ENCODE assay signal across 22 mouse cellular contexts in genomic region chr9:116999186-116999585, GRCm38 (mm10).
DNase-seq lines count a peak whose midpoint lies in the region; ATAC-seq lines count a peak whose summit lies in the region.
"Had no signal": no experiment of that assay in that cellular context is flagged by ENCODE, and none has a peak within 500 bp of the region (broad histone marks: within the 10 kb centered on the region; RNA-seq: fewer than 3 reads in every experiment).

No protein-coding gene starts in this region.

- no peaks in the 10 kb centered on the region for H3K36me3 ChIP-seq in embryonic facial prominence, embryonic 15.5 days
- H3K36me3 ChIP-seq in limb, embryonic 13.5 days = no peaks in the 10 kb centered on the region
- H3K36me3 ChIP-seq: hindbrain, embryonic 13.5 days had no signal

- no peaks in the 10 kb centered on the region for H3K27me3 ChIP-seq in embryonic facial prominence, embryonic 15.5 days
- no peaks in the 10 kb centered on the region for H3K27me3 ChIP-seq in limb, embryonic 13.5 days
- H3K27me3 ChIP-seq: hindbrain, embryonic 13.5 days; kidney, embryonic 15.5 days had no signal

- no peak overlapping the region for H3K4me2 ChIP-seq in embryonic facial prominence, embryonic 15.5 days (replicated peaks)
- H3K4me2 ChIP-seq in limb, embryonic 13.5 days (replicated peaks) = 0 out of 2 replicates have a peak overlapping the region, but pooled peaks have one; percentile 1
- H3K4me2 ChIP-seq: hindbrain, embryonic 13.5 days; kidney, embryonic 15.5 days; midbrain, embryonic 11.5 days had no signal

- 0 out of 2 replicates have a peak, but pooled peaks cover 3% of the 10 kb centered on the region for H3K9me3 ChIP-seq in embryonic facial prominence, embryonic 15.5 days (replicated peaks)
- no peaks in the 10 kb centered on the region for H3K9me3 ChIP-seq in limb, embryonic 13.5 days
- H3K9me3 ChIP-seq: hindbrain, embryonic 13.5 days; kidney, embryonic 15.5 days had no signal

- H3K4me3 ChIP-seq in embryonic facial prominence, embryonic 15.5 days (replicated peaks) = no peak overlapping the region
- H3K4me3 ChIP-seq in limb, embryonic 13.5 days = no peak overlapping the region
- H3K4me3 ChIP-seq: hindbrain, embryonic 13.5 days; kidney, embryonic 15.5 days; left cerebral cortex, adult 2 months had no signal

- peak overlapping the region; percentile 63 for H3K27ac ChIP-seq in embryonic facial prominence, embryonic 15.5 days (replicated peaks)
- peak overlapping the region; percentile 76 for H3K27ac ChIP-seq in limb, embryonic 13.5 days
- H3K27ac ChIP-seq: hindbrain, embryonic 13.5 days; kidney, embryonic 15.5 days; left cerebral cortex, adult 2 months had no signal

- DNase-seq in gastrocnemius, adult 18-20 months (ENCODE audit: low spot score) = peak; percentile 9
- no peak for DNase-seq in gastrocnemius, postnatal 14 days
- DNase-seq in NIH3T3 (ENCODE audit: low read depth) = peak; percentile 30
- DNase-seq in thymus, adult 18-20 months = no peak
- no peak for DNase-seq in ovary, adult 18-20 months (ENCODE audit: low spot score)
- no peak for DNase-seq in cerebellum, postnatal 14 days
- DNase-seq: B cell, adult 2 months; cerebellum, adult 9-10 months; gastrocnemius, postnatal 25 days; kidney, postnatal 4 days; layer of hippocampus, adult 9-11 months; liver; lung, adult 18-20 months; lung, postnatal 36 days; thymus, postnatal 25 days had no signal

- no peak for ATAC-seq in embryonic facial prominence, embryonic 15.5 days (ENCODE audit: insufficient number of reproducible peaks, low FRiP score, low TSS enrichment, low read depth)
- no peak for ATAC-seq in limb, embryonic 13.5 days (ENCODE audit: low FRiP score, low read depth)
- ATAC-seq: intestine, embryonic 16.5 days had no signal

- intact Hi-C loops in gastrocnemius, postnatal 14 days (cut with DNase I; ENCODE audit: low total_unique reads) = no loop called here

- no peak overlapping the region for H3K9ac ChIP-seq in embryonic facial prominence, embryonic 15.5 days
- H3K9ac ChIP-seq in limb, embryonic 13.5 days = no peak overlapping the region
- H3K9ac ChIP-seq: hindbrain, embryonic 13.5 days; kidney, embryonic 15.5 days had no signal

- WGBS in embryonic facial prominence, embryonic 15.5 days = 32% methylated on average over 6 of the region's 6 CpGs
- 13% methylated on average over 6 of the region's 6 CpGs for WGBS in limb, embryonic 13.5 days

- no peaks in the 10 kb centered on the region for H3K4me1 ChIP-seq in embryonic facial prominence, embryonic 15.5 days
- H3K4me1 ChIP-seq in limb, embryonic 13.5 days = peaks cover 12% of the 10 kb centered on the region; the same call in 1 of the 2 replicates
- H3K4me1 ChIP-seq: hindbrain, embryonic 13.5 days; kidney, embryonic 15.5 days had no signal

Comparison
In these comparisons a context has a peak if more than half of its experiments do, and no peak if none do; other contexts are left out.
1. DNase-seq: peak in gastrocnemius, adult 18-20 months (single experiment) and NIH3T3 (single experiment); none in gastrocnemius, postnatal 14 days (single experiment), thymus, adult 18-20 months (0 of 2), ovary, adult 18-20 months (single experiment) and cerebellum, postnatal 14 days (0 of 2).